Comparison of ENCODE assay signal across 7 mouse cellular contexts in the genomic region with DNA sequence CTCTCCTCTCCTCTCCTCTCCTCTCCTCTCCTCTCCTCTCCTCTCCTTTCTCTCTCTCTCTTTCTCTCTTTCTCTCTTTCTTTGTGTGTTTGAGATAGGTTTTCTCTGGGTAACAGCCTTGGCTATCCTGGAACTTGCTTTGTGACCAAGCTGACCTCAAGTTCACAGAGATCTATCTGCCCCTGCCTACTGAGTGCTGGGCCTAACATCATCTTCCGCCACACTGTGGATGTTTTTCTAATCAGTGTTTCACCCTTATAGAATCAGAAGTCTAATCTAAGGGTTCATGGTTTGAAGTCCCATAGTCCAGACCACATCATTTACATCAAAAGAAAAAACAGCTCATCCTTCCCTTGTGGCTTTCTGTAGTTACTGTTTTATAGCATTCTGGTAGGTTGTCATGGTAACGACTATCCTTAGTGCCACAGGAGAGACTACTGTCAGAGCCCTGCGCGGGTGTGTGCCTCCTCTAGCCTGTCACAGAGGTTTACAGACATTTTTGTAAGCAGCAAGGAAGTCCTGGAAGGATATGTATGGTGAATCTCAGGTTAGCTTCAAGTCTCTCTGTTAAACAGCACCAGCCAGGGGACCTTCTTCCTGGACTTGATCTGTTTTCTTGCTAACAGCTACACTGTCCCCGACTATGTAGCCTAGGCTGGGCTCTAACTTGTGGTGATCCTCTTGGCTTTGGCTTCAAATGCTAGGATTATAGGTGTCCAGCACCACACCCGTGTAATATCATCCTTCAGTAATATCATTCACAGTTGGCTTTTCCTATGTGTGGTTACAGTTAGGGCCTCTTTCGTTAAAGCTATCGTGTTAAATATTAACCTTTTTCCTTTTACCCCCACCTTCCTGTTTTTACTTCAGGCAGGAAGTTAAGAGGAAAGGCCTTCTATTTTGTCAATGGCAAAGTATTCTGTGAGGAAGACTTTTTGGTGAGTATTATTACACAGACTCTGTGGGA. TPM values are rescaled to one million over a fixed set of nuclear protein-coding genes. Genes with fewer than 3 reads are reported as not detected.
DNase-seq lines count a peak whose midpoint lies in the region; ATAC-seq and TF ChIP-seq lines count a peak whose summit lies in the region.

No protein-coding gene starts in this region.

- no peak for TF ChIP-seq CTCF in intestine, postnatal 0 days (IDR thresholded peaks at IDR 0.05; ENCODE audit: low read depth)

- DNase-seq in lung, postnatal 14 days: no peak
- DNase-seq in brain, adult 2 months (ENCODE audit: low read depth, low spot score): peak; percentile 83
- peak; percentile 19 for DNase-seq in right cerebral cortex, postnatal 4 days
- no peak for DNase-seq in gastrocnemius, postnatal 36 days
- no peak for DNase-seq in heart, postnatal 25 days (ENCODE audit: low spot score)

- H3K36me3 ChIP-seq in lung, embryonic 16.5 days (ENCODE audit: control insufficient read depth, insufficient read depth, low read length): peaks cover 16% of the 10 kb centered on the region
- H3K36me3 ChIP-seq in intestine, postnatal 0 days (ENCODE audit: control insufficient read depth, insufficient read depth): peaks cover 29% of the 10 kb centered on the region; the same call in 1 of the 2 replicates

- intact Hi-C loops in gastrocnemius, postnatal 36 days (cut with DNase I): loop anchor here (5.0 kb wide), 1 partner anchor 58 kb away; no protein-coding TSS in a partner anchor
- intact Hi-C loops in heart, postnatal 25 days (cut with DNase I): loop anchor here (5.0 kb wide), 1 partner anchor 248 kb away; a partner anchor contains a TSS

- no peak overlapping the region for H3K4me2 ChIP-seq in lung, embryonic 16.5 days (ENCODE audit: low read depth, low read length)
- H3K4me2 ChIP-seq in intestine, postnatal 0 days (replicated peaks; ENCODE audit: low read depth): peak overlapping the region; percentile 40; the same call in 1 of the 2 replicates

- H3K9ac ChIP-seq in lung, embryonic 16.5 days (ENCODE audit: low read length): no peak overlapping the region
- H3K9ac ChIP-seq in intestine, postnatal 0 days (ENCODE audit: low read depth, low read length): no peak overlapping the region

- no peak overlapping the region for H3K4me3 ChIP-seq in lung, embryonic 16.5 days (ENCODE audit: low read length)
- H3K4me3 ChIP-seq in intestine, postnatal 0 days (ENCODE audit: low read depth, low read length): no peak overlapping the region

- ATAC-seq in lung, embryonic 16.5 days (ENCODE audit: low read depth): no peak
- peak; percentile 81 for ATAC-seq in intestine, postnatal 0 days

- no peaks in the 10 kb centered on the region for H3K27me3 ChIP-seq in lung, embryonic 16.5 days (ENCODE audit: control insufficient read depth, insufficient read depth, low read depth, low read length)
- H3K27me3 ChIP-seq in intestine, postnatal 0 days (replicated peaks; ENCODE audit: control insufficient read depth, insufficient read depth, low read length): no peaks in the 10 kb centered on the region

- H3K27ac ChIP-seq in lung, embryonic 16.5 days (ENCODE audit: low read length): peak overlapping the region; percentile 41
- H3K27ac ChIP-seq in intestine, postnatal 0 days (ENCODE audit: low read depth, low read length): peak overlapping the region; percentile 73

- 62% methylated on average over 8 of the region's 8 CpGs for WGBS in lung, embryonic 16.5 days
- 32% methylated on average over 8 of the region's 8 CpGs for WGBS in intestine, postnatal 0 days

- H3K4me1 ChIP-seq in lung, embryonic 16.5 days (replicated peaks; ENCODE audit: control insufficient read depth, insufficient read depth, low read length): peaks cover 25% of the 10 kb centered on the region
- 0 out of 2 replicates have a peak, but pooled peaks cover 5% of the 10 kb centered on the region for H3K4me1 ChIP-seq in intestine, postnatal 0 days (replicated peaks; ENCODE audit: control insufficient read depth, insufficient read depth, low read length)

- no peaks in the 10 kb centered on the region for H3K9me3 ChIP-seq in lung, embryonic 16.5 days (ENCODE audit: control insufficient read depth, low read length)
- H3K9me3 ChIP-seq in intestine, postnatal 0 days (ENCODE audit: control insufficient read depth): no peaks in the 10 kb centered on the region

RNA-seq across cellular contexts. Expression of a gene that starts 19.6 kb away (rescaled TPM):
- 57.9 and 58.1 TPM in 2 replicates for polyA plus RNA-seq in lung, embryonic 16.5 days (2015; fragmentation: Nextera tagmentation; extraction: Ambion mirVana)
- 37.3 and 42.6 TPM in 2 replicates for polyA plus RNA-seq in intestine, postnatal 0 days (2015; fragmentation: Nextera tagmentation; extraction: Ambion mirVana)
- total RNA-seq in gastrocnemius, postnatal 36 days (2021): 10 to 100 TPM; 16.1 to 19.7 TPM
- 10 to 100 TPM; 32.4 to 35.8 TPM for total RNA-seq in heart, postnatal 25 days (2021)

RNA-seq across cellular contexts. Expression of a gene that starts 31.4 kb away (rescaled TPM):
- 57.3 and 61.5 TPM in 2 replicates for polyA plus RNA-seq in lung, embryonic 16.5 days (2015; fragmentation: Nextera tagmentation; extraction: Ambion mirVana)
- polyA plus RNA-seq in intestine, postnatal 0 days (2015; fragmentation: Nextera tagmentation; extraction: Ambion mirVana): 40.6 and 42.9 TPM in 2 replicates
- 10 to 100 TPM; 28.4 to 32.1 TPM for total RNA-seq in gastrocnemius, postnatal 36 days (2021)
- total RNA-seq in heart, postnatal 25 days (2021): 10 to 100 TPM; 31.2 to 37.8 TPM

Comparison
In these comparisons a context has a peak if more than half of its experiments do, and no peak if none do; other contexts are left out.
1. DNase-seq: peak in brain, adult 2 months (single experiment) and right cerebral cortex, postnatal 4 days (single experiment); none in lung, postnatal 14 days (single experiment), gastrocnemius, postnatal 36 days (0 of 2) and heart, postnatal 25 days (single experiment).